Mouse (Mus musculus): Measurements from ENCODE around the gene Tssk3. TPM values are rescaled to one million over a fixed set of nuclear protein-coding genes. Genes with fewer than 3 reads are reported as not detected.

The Tssk3 gene
- not detected in 2 replicates for polyA plus RNA-seq (2012; rRNA removed)

DNA sequence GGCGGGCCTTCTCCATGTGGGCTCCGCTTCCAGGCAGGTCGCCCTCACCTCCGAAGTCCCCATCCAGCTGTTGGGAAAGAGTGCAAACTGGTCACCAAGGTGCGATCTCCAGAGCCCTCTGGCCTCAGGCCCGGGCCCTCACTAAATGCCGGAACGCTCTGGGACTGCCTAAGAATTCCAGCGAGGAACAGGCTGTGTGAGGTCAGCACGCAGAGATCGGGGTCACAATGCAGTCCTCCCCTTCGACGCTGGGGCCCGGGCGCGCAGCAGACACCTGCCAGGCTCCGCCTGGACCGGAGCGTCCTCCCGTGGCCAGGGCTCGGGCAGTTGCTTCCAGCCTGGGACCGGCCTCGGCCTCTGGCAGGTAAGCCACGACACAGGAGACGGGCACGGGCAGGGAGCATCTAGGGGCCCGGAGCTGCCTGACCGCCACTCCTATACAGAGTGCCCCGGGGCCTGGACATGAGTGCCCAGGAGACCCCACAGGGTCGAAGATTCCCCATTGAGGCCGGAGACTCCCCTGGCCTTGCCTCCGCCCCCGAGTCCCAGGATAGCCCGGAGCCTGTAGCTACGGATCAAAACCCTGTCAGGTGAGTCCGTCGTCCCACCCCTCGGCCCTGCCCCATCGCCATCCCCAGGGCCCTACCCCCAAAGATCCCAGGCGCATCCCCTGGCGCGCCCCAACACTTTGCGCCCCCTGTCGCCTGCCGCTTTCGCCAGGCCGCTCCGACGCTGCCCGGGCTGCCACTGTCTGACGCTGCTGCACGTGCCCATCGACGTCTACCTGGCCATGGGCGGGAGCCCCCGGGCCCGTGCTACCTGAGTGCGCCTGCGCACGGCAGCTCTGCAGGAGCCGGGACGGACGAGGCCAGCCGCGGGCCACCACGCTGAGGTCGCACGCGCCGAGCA lies at the start of gene Tssk3, which contains the start of gene Fam229a:
TSS of gene Tssk3 (minus strand) at position 51 of the 909 bp plus-strand sequence.
TSS of gene Fam229a (plus strand) at position 219 of the 909 bp plus-strand sequence.

DNA sequence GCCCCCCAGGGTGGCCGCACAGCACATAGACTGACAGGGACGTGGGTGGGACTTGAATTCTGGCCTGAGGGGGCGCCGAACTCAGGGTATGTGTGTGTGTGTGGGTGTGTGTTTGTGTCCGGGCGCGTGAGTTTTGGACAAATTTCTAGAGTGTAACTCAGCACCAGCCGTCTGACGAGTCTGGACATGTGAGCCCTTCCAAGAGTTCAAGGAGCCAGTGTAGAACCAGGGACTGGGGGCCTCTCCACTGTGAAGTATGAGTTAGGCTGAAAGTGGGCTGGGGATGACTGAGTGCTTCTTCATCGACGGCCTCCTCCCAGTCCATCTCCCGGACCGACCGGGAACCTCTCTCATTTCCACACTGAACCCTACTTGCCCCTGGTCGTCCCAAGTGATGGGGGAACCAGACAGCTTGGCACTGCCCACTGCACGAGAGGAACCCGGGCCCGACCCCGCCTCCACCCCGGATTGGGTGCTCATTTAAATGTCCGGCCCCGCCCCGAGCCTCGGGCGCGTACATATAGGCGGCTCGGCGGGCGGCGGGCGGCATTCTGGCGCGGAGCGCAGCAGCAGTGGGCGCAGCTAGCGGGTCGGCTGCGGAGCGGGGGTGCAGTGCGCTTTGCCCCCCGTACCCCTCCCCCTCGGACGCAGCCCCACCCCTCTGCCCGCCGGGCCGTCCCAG lies 22.4 kb upstream of the Tssk3 start, which contains the start of gene Marcksl1:
TSS of gene Marcksl1 (plus strand) at position 496 of the 682 bp plus-strand sequence.

DNA sequence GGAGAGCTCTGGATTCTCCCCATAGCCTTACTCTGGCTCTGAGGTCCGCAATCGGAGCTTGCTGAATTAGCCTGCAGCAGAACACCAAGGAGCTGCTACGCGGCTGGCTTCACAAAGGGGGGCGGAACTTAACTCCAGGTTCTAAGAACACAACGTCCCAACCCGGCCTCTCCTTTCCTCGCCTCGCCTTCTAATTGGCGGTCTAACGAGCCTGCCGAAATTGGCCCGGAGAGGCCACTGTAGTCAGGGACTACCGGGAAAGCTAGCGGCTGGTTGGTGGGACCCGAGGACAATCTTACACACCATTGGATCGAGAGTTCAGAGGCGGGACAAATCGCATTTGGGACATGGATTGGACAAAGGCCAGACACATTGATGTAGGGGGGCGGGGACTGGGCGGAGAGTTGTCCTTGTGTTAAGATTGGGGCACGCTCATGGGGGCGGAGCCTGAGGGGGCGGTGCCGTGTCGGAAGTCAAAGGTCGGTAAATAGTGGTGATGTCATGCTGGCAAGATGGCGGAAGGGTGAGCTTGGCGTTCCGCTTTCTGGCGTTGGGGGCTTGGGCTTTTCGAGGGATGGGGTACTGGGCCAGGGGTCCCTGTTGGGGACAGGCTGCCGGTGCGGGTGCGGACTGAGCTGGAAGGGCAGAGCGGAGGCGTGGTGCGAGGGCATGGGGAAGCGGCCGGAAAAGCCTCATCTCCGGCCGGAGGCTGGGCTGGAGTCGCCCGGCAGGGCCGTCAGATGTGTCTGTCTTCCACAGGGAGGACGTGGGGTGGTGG lies 29.4 kb downstream of the Tssk3 start, which contains the start of gene Bsdc1:
TSS of gene Bsdc1 (plus strand) at position 399 of the 778 bp plus-strand sequence.

DNA sequence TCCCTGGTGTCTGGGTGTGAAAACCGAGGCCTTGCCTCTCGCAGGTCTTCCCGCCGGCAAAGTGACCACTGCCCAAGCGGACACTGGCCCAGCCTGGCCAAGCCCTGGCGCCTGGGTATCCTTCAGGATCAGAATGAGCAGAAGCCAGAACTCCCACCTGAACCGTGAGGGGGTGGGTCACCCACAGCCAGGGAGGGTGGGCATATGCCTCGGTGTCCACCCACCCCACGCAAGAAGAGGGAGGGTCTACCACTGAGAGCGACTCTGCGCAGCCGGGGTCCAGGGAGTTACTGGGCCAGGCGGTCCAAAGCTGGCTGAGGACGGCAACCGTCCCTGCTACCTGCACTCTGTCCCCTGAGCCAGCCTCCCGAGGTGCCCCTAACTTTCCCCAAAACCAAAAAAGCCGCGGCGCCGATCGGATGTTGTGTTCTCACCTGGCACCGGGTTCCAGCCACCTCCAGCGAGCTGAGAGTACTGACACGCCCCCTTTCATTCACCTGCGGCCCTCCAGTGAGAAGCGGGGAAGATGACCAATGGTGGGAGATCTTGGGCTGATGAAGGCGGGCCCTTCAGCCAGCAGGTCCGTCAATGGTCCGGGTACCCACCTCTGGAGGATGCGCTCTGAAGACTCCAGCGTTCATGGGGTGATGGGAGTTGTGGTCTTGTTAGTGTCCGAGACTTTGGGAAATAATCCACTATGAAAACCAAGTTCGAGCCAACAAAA lies 50.3 kb downstream of the Tssk3 start, which contains the start of gene Zbtb8b:
TSS of gene Zbtb8b (minus strand) at position 514 of the 724 bp plus-strand sequence.

Other genes starting within 250 kb of the Tssk3 start
- gene C77080, start 229.6 kb downstream of the Tssk3 start, polyA plus RNA-seq (2012; rRNA removed), result 0.93 and 1.1 TPM in 2 replicates
- gene Sync, start 203.4 kb downstream of the Tssk3 start, polyA plus RNA-seq (2012; rRNA removed), result 0.03 and 0.11 TPM in 2 replicates
- gene Rbbp4, start 155.7 kb downstream of the Tssk3 start, polyA plus RNA-seq (2012; rRNA removed), result 57.7 and 70.3 TPM in 2 replicates
- gene Zbtb8os, start 155.3 kb downstream of the Tssk3 start, polyA plus RNA-seq (2012; rRNA removed), result 27.2 and 29.5 TPM in 2 replicates
- 1.9 and 2.2 TPM in 2 replicates for gene Zbtb8a, start 112.9 kb downstream of the Tssk3 start, polyA plus RNA-seq (2012; rRNA removed)
- 0.31 and 0.50 TPM in 2 replicates for gene Zbtb8b, start 50.2 kb downstream of the Tssk3 start, polyA plus RNA-seq (2012; rRNA removed)
- gene Bsdc1, start 29.4 kb downstream of the Tssk3 start, polyA plus RNA-seq (2012; rRNA removed), result 26.5 and 36.7 TPM in 2 replicates
- 0.12 and 0.44 TPM in 2 replicates for gene Fam229a, start 168 bp upstream of the Tssk3 start, polyA plus RNA-seq (2012; rRNA removed)
- gene Marcksl1, start 22.6 kb upstream of the Tssk3 start, polyA plus RNA-seq (2012; rRNA removed), result 33.7 and 37.5 TPM in 2 replicates
- 75.0 and 86.9 TPM in 2 replicates for gene Hdac1, start 51.7 kb upstream of the Tssk3 start, polyA plus RNA-seq (2012; rRNA removed)
- 3.2 and 3.7 TPM in 2 replicates for gene Lck, start 82.6 kb upstream of the Tssk3 start, polyA plus RNA-seq (2012; rRNA removed)
- 6.9 and 7.3 TPM in 2 replicates for gene Fam167b, start 87.5 kb upstream of the Tssk3 start, polyA plus RNA-seq (2012; rRNA removed)
- 202 and 237 TPM in 2 replicates for gene Eif3i, start 109.6 kb upstream of the Tssk3 start, polyA plus RNA-seq (2012; rRNA removed)
- gene Tmem234, start 109.6 kb upstream of the Tssk3 start, polyA plus RNA-seq (2012; rRNA removed), result 78.8 and 89.5 TPM in 2 replicates
- 0.07 and 0.20 TPM in 2 replicates for gene Dcdc2b, start 123.2 kb upstream of the Tssk3 start, polyA plus RNA-seq (2012; rRNA removed)
- gene Iqcc, start 128.1 kb upstream of the Tssk3 start, polyA plus RNA-seq (2012; rRNA removed), result 8.3 and 8.4 TPM in 2 replicates
- 12.6 and 13.1 TPM in 2 replicates for gene Ccdc28b, start 132.9 kb upstream of the Tssk3 start, polyA plus RNA-seq (2012; rRNA removed)
- gene Txlna, start 150.0 kb upstream of the Tssk3 start, polyA plus RNA-seq (2012; rRNA removed), result 15.6 and 18.5 TPM in 2 replicates
- gene Kpna6, start 181.7 kb upstream of the Tssk3 start, polyA plus RNA-seq (2012; rRNA removed), result 9.8 and 11.6 TPM in 2 replicates
- gene Tmem39b, start 205.8 kb upstream of the Tssk3 start, polyA plus RNA-seq (2012; rRNA removed), result 7.4 and 8.6 TPM in 2 replicates